Mouse (Mus musculus) heart, adult 2 months (tissue): Measurements from ENCODE around the gene Mtmr3. TPM values are rescaled to one million over a fixed set of nuclear protein-coding genes. Genes with fewer than 3 reads are reported as not detected.

Experiments used
- DNase-seq, 2 experiments: peaks; one replicate each; pipeline ENCODE4 v3.0.0; 2021
- H3K27ac ChIP-seq: fragments of 200-600 bp; 2 replicates; pipeline ENCODE4 v1.8.1; 2022
- H3K27me3 ChIP-seq: fragments of 200-500 bp; 2 replicates; pipeline ENCODE4 v1.6.1; 2012; ENCODE audit warnings: mild to moderate bottlenecking, low read length, inconsistent platforms, mixed read lengths; ENCODE audit not compliant: control insufficient read depth, insufficient read depth
- H3K36me3 ChIP-seq: fragments of 200-500 bp; 2 replicates; pipeline ENCODE4 v1.6.1; 2012; ENCODE audit warnings: low read length, inconsistent platforms; ENCODE audit not compliant: control insufficient read depth, insufficient read depth
- H3K4me1 ChIP-seq: fragments of 200-500 bp; 2 replicates; pipeline ENCODE4 v1.6.1; 2011; ENCODE audit warnings: low read length; ENCODE audit not compliant: control insufficient read depth, insufficient read depth
- H3K4me3 ChIP-seq: fragments of 200-600 bp; 2 replicates; pipeline ENCODE4 v1.8.1; 2022
- H3K79me2 ChIP-seq: fragments of 200-500 bp; replicated peaks from 2 replicates; pipeline ENCODE4 v1.6.1; 2012; ENCODE audit warnings: mild to moderate bottlenecking, inconsistent platforms, low read length, moderate library complexity, mixed read lengths; ENCODE audit not compliant: control insufficient read depth, insufficient read depth
- H3K9ac ChIP-seq: fragments of 200-500 bp; 2 replicates; pipeline ENCODE4 v1.6.1; 2012; ENCODE audit warnings: low read depth, mild to moderate bottlenecking, control low read depth, inconsistent platforms, low read length, mixed read lengths
- CTCF ChIP-seq: fragments of 200-600 bp; IDR thresholded peaks from 2 replicates; pipeline ENCODE4 v1.8.1; 2022; ENCODE audit warnings: antibody characterized with exemption, mild to moderate bottlenecking, moderate library complexity
- EP300 ChIP-seq: fragments of 200-500 bp; IDR thresholded peaks from 2 replicates; pipeline ENCODE4 v1.6.1; 2011; ENCODE audit warnings: low read depth, low read length, control low read depth; ENCODE audit not compliant: insufficient read depth
- POLR2A ChIP-seq: fragments of 200-500 bp; IDR thresholded peaks from 2 replicates; pipeline ENCODE4 v1.6.1; 2011; ENCODE audit warnings: mild to moderate bottlenecking, low read depth, low read length, control low read depth; ENCODE audit not compliant: insufficient read depth
- WGBS: fragments of 180-500 bp; shearing (Covaris S2); methylation state at CpG from one replicate; pipeline ENCODE4 v1.1.7; 2018; 5-methylcytosine and 5-hydroxymethylcytosine counted together
- intact Hi-C: fragments of 180-260 bp; cut with DNase I; formaldehyde crosslinking; loops from one replicate; pipeline ENCODE4 v1.15.1; 2025
- polyA plus RNA-seq: library from polyadenylated mRNA; depleted of rRNA; stranded (reverse); fragments of >200 nt; gene quantifications from 2 replicates; pipeline ENCODE4 v1.2.3, GENCODE M21; 2012
- total RNA-seq, 2 experiments: library from RNA; stranded (reverse); gene quantifications; 2 replicates each; pipeline ENCODE4 v1.2.3; 2021

The Mtmr3 gene
- total and polyA plus RNA-seq, 3 experiments = 24.4 to 50.8 (median 43.9) TPM

- no peaks in the 10 kb centered on the region for H3K79me2 ChIP-seq
- intact Hi-C loops = no loop called here
Measured at GRCm38 (mm10) chr11:4488798-4489197, 105.9 kb downstream of the Mtmr3 start.

GRCm38 (mm10) chr11:4488367-4488766 is 106.3 kb downstream of the Mtmr3 start:
- H3K4me3 ChIP-seq = no peak overlapping the region
- TF ChIP-seq POLR2A = no peak
- TF ChIP-seq CTCF = no peak
- no peak for TF ChIP-seq EP300
- H3K27ac ChIP-seq = no peak overlapping the region
- intact Hi-C loops = no loop called here
- no peaks in the 10 kb centered on the region for H3K27me3 ChIP-seq
- H3K9ac ChIP-seq = no peak overlapping the region
- WGBS = 97% methylated on average over 13 of the region's 13 CpGs
- H3K36me3 ChIP-seq = peaks cover 2% of the 10 kb centered on the region
- no peaks in the 10 kb centered on the region for H3K79me2 ChIP-seq
- no peak for DNase-seq
- no peaks in the 10 kb centered on the region for H3K4me1 ChIP-seq

More at GRCm38 (mm10) chr11:4488798-4489197, 105.9 kb downstream of the Mtmr3 start:
- 94% methylated on average over 2 of the region's 2 CpGs for WGBS
- TF ChIP-seq POLR2A (no peak), CTCF (no peak), EP300 (no peak)
- Histone ChIP-seq H3K27me3 (no peaks in the 10 kb centered on the region), H3K9ac (no peak overlapping the region), H3K27ac (no peak overlapping the region), H3K4me1 (no peaks in the 10 kb centered on the region), H3K36me3 (peaks cover 2% of the 10 kb centered on the region), H3K4me3 (no peak overlapping the region)
- no peak for DNase-seq

- 49% methylated on average over 8 of the region's 8 CpGs for WGBS
- Histone ChIP-seq H3K4me3 (no peak overlapping the region), H3K27me3 (no peaks in the 10 kb centered on the region), H3K36me3 (peaks cover 2% of the 10 kb centered on the region), H3K9ac (no peak overlapping the region), H3K27ac (no peak overlapping the region), H3K79me2 (no peaks in the 10 kb centered on the region), H3K4me1 (no peaks in the 10 kb centered on the region)
- peak in 1 of 2 experiments; percentile 32 for DNase-seq
- TF ChIP-seq CTCF = no peak
- no peak for TF ChIP-seq POLR2A
- intact Hi-C loops = no loop called here
Measured at GRCm38 (mm10) chr11:4487401-4487965, 107.2 kb downstream of the Mtmr3 start.

- 90% methylated on average over 5 of the region's 5 CpGs for WGBS
- intact Hi-C loops = no loop called here
- Histone ChIP-seq H3K4me1 (no peaks in the 10 kb centered on the region), H3K27ac (no peak overlapping the region), H3K27me3 (no peaks in the 10 kb centered on the region), H3K79me2 (no peaks in the 10 kb centered on the region), H3K36me3 (no peaks in the 10 kb centered on the region), H3K9ac (no peak overlapping the region), H3K4me3 (no peak overlapping the region)
- DNase-seq = no peak
- TF ChIP-seq CTCF (no peak), EP300 (no peak), POLR2A (no peak)
Measured at GRCm38 (mm10) chr11:4484541-4484940, 110.1 kb downstream of the Mtmr3 start.

GRCm38 (mm10) chr11:4482641-4483040 is 112.0 kb downstream of the Mtmr3 start:
- TF ChIP-seq POLR2A = no peak
- no peak overlapping the region for H3K9ac ChIP-seq
- 84% methylated on average over 5 of the region's 5 CpGs for WGBS
- H3K27me3 ChIP-seq = no peaks in the 10 kb centered on the region
- intact Hi-C loops = no loop called here
- H3K27ac ChIP-seq = no peak overlapping the region
- H3K4me3 ChIP-seq = no peak overlapping the region
- no peaks in the 10 kb centered on the region for H3K4me1 ChIP-seq
- H3K36me3 ChIP-seq = no peaks in the 10 kb centered on the region
- no peaks in the 10 kb centered on the region for H3K79me2 ChIP-seq
- no peak for DNase-seq

- Histone ChIP-seq H3K27me3 (no peaks in the 10 kb centered on the region), H3K79me2 (no peaks in the 10 kb centered on the region), H3K27ac (no peak overlapping the region), H3K9ac (no peak overlapping the region), H3K4me1 (no peaks in the 10 kb centered on the region; the same call in 1 of the 2 replicates), H3K36me3 (no peaks in the 10 kb centered on the region), H3K4me3 (no peak overlapping the region)
- WGBS = 69% methylated on average over 4 of the region's 4 CpGs
- TF ChIP-seq EP300 = no peak
- TF ChIP-seq CTCF = no peak
- no peak for TF ChIP-seq POLR2A
- no peak for DNase-seq
- intact Hi-C loops = no loop called here
Measured at GRCm38 (mm10) chr11:4476184-4476697, 118.4 kb downstream of the Mtmr3 start.
